In the genomic region with DNA sequence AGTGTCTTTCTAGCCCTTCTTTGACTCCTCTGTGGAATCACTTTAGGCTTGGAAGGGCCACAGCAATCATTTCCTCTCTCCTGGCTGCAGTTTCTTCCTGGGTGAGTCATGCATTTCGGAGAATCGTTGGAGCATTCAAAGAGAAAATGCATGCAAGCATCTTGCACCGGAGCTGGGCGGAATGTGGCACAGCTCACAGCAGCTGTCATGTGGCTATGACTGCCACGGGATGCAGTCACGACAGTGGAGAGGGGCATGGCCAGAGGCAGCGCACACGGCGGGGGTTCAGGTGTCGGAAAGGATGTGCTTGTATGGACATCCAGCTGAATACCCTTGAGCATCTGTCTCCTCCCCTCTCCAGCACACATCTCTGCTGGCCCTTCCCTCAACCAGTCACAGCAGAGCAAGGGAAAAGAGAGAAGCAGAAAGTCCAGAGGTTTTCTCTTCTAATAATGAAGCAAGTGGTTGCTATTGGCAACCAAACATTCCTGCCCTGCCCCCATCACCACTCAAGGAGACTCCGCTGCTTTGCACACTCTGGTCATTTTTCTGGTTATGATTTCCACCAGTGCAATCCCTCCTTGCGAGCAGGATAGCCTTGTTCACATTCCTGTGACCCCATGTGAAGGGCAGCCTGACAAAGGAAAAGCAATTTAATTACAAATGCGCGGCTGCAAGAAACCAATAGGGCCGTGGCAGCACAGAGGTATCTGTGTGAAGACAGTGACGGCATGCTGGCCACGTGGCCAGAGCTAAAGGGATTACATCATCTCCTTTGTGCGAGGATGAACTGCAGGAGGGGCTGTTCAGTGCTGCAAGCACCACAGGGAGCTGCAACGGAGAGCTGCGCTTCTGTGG, we compare ENCODE assay signal across 8 mouse cellular contexts.
DNase-seq lines count a peak whose midpoint lies in the region; ATAC-seq lines count a peak whose summit lies in the region.

No protein-coding gene starts in this region.

- peak; percentile 81 for DNase-seq in 3T3-L1 (ENCODE audit: low read depth, low spot score)
- DNase-seq in adrenal gland, postnatal 10 days, result peak; percentile 66
- peak; percentile 48 for DNase-seq in kidney, postnatal 14 days
- peak; percentile 87 for DNase-seq in neural tube, embryonic 11.5 days (ENCODE audit: low spot score)
- DNase-seq in spleen, adult 18-20 months, result no peak

- H3K4me3 ChIP-seq in embryonic facial prominence, embryonic 13.5 days, result peak overlapping the region; percentile 30
- peak overlapping the region; percentile 26 for H3K4me3 ChIP-seq in heart, embryonic 15.5 days
- H3K4me3 ChIP-seq in liver, embryonic 12.5 days, result peak overlapping the region; percentile 26; the same call in 1 of the 2 replicates
- H3K4me3 ChIP-seq in neural tube, embryonic 11.5 days (ENCODE audit: low read depth, low read length), result peak overlapping the region; percentile 24

- peaks cover 44% of the 10 kb centered on the region for H3K4me1 ChIP-seq in embryonic facial prominence, embryonic 13.5 days
- H3K4me1 ChIP-seq in heart, embryonic 15.5 days (replicated peaks), result peaks cover 58% of the 10 kb centered on the region
- H3K4me1 ChIP-seq in liver, embryonic 12.5 days, result peaks cover 13% of the 10 kb centered on the region
- H3K4me1 ChIP-seq in neural tube, embryonic 11.5 days (ENCODE audit: control insufficient read depth, insufficient read depth, low read length), result peaks cover 28% of the 10 kb centered on the region

- peak overlapping the region; percentile 22 for H3K9ac ChIP-seq in embryonic facial prominence, embryonic 13.5 days
- H3K9ac ChIP-seq in heart, embryonic 15.5 days, result 0 out of 2 replicates have a peak overlapping the region, but pooled peaks have one; percentile 14
- no peak overlapping the region for H3K9ac ChIP-seq in liver, embryonic 12.5 days
- peak overlapping the region; percentile 62 for H3K9ac ChIP-seq in neural tube, embryonic 11.5 days (ENCODE audit: low read length)

- WGBS in embryonic facial prominence, embryonic 13.5 days, result 7% methylated on average over 20 of the region's 20 CpGs
- 17% methylated on average over 20 of the region's 20 CpGs for WGBS in heart, embryonic 15.5 days
- WGBS in liver, embryonic 12.5 days (ENCODE audit: insufficient replicate concordance), result 41% methylated on average over 20 of the region's 20 CpGs
- WGBS in neural tube, embryonic 11.5 days, result 13% methylated on average over 20 of the region's 20 CpGs

- H3K27ac ChIP-seq in embryonic facial prominence, embryonic 13.5 days, result no peak overlapping the region
- H3K27ac ChIP-seq in heart, embryonic 15.5 days, result peak overlapping the region; percentile 34
- no peak overlapping the region for H3K27ac ChIP-seq in liver, embryonic 12.5 days
- peak overlapping the region; percentile 72 for H3K27ac ChIP-seq in neural tube, embryonic 11.5 days (ENCODE audit: low read depth, low read length)

- H3K4me2 ChIP-seq in embryonic facial prominence, embryonic 13.5 days, result peak overlapping the region; percentile 61
- H3K4me2 ChIP-seq in heart, embryonic 15.5 days, result peak overlapping the region; percentile 57
- peak overlapping the region; percentile 45 for H3K4me2 ChIP-seq in liver, embryonic 12.5 days
- peak overlapping the region; percentile 56 for H3K4me2 ChIP-seq in neural tube, embryonic 11.5 days (ENCODE audit: low read depth)

- peak; percentile 54 for ATAC-seq in embryonic facial prominence, embryonic 13.5 days (ENCODE audit: insufficient number of reproducible peaks, insufficient read depth, low FRiP score, low TSS enrichment, low read depth)
- peak; percentile 80 for ATAC-seq in heart, embryonic 15.5 days (replicated peaks; ENCODE audit: insufficient number of reproducible peaks, insufficient read depth, low FRiP score, low read depth)
- ATAC-seq in liver, embryonic 12.5 days, result peak; percentile 73
- peak; percentile 97 for ATAC-seq in neural tube, embryonic 11.5 days (ENCODE audit: insufficient read depth, low FRiP score, low TSS enrichment)

- H3K9me3 ChIP-seq in embryonic facial prominence, embryonic 13.5 days, result no peaks in the 10 kb centered on the region
- H3K9me3 ChIP-seq in heart, embryonic 15.5 days (replicated peaks), result no peaks in the 10 kb centered on the region
- H3K9me3 ChIP-seq in liver, embryonic 12.5 days (replicated peaks), result no peaks in the 10 kb centered on the region
- H3K9me3 ChIP-seq in neural tube, embryonic 11.5 days (ENCODE audit: control insufficient read depth, low read length), result no peaks in the 10 kb centered on the region

- no peaks in the 10 kb centered on the region for H3K27me3 ChIP-seq in embryonic facial prominence, embryonic 13.5 days
- no peaks in the 10 kb centered on the region for H3K27me3 ChIP-seq in heart, embryonic 15.5 days
- H3K27me3 ChIP-seq in liver, embryonic 12.5 days (replicated peaks), result no peaks in the 10 kb centered on the region
- no peaks in the 10 kb centered on the region for H3K27me3 ChIP-seq in neural tube, embryonic 11.5 days (ENCODE audit: control insufficient read depth, insufficient read depth, low read length)

- no peaks in the 10 kb centered on the region for H3K36me3 ChIP-seq in embryonic facial prominence, embryonic 13.5 days
- no peaks in the 10 kb centered on the region for H3K36me3 ChIP-seq in heart, embryonic 15.5 days
- H3K36me3 ChIP-seq in liver, embryonic 12.5 days, result no peaks in the 10 kb centered on the region
- H3K36me3 ChIP-seq in neural tube, embryonic 11.5 days (ENCODE audit: control insufficient read depth, insufficient read depth, low read length), result no peaks in the 10 kb centered on the region

Comparison
In these comparisons a context has a peak if more than half of its experiments do, and no peak if none do; other contexts are left out.
1. DNase-seq: peak in 3T3-L1 (single experiment), adrenal gland, postnatal 10 days (single experiment), kidney, postnatal 14 days (single experiment) and neural tube, embryonic 11.5 days (single experiment); none in spleen, adult 18-20 months (0 of 2).
2. H3K27ac ChIP-seq: peak in heart, embryonic 15.5 days (single experiment) and neural tube, embryonic 11.5 days (single experiment); none in embryonic facial prominence, embryonic 13.5 days (single experiment) and liver, embryonic 12.5 days (single experiment).
3. Peak in every context shown above with its lines, with median percentiles within 50 percentile points of each other: ATAC-seq, H3K4me2 ChIP-seq and H3K4me3 ChIP-seq.